Mouse (Mus musculus) MN1 (cell line): ENCODE results near the gene Mrpl20.

Experiments
- DNase-seq: peaks from one replicate; pipeline ENCODE4 v3.0.0-alpha.2; 2016; ENCODE audit warnings: low spot score

Mrpl20 gene

GRCm38 (mm10) chr4:155802741-155803339, at the start of gene Mrpl20:
TSS of gene Mrpl20 (plus strand) at chr4:155802878.
- DNase-seq = no peak

GRCm38 (mm10) chr4:155757011-155757410, 45.7 kb upstream of the Mrpl20 start:
- DNase-seq = no peak

- peak; percentile 82 for DNase-seq
Measured at GRCm38 (mm10) chr4:155759862-155760612, 42.6 kb upstream of the Mrpl20 start.

GRCm38 (mm10) chr4:155760613-155761355, 41.9 kb upstream of the Mrpl20 start, which contains the start of gene Atad3a:
TSS of gene Atad3a (minus strand) at chr4:155761093.
- peak; percentile 98 for DNase-seq

- DNase-seq = peak; percentile 43
Measured at GRCm38 (mm10) chr4:155761356-155762099, 41.1 kb upstream of the Mrpl20 start.

GRCm38 (mm10) chr4:155762357-155762756, 40.3 kb upstream of the Mrpl20 start:
- no peak for DNase-seq

- no peak for DNase-seq
Measured at GRCm38 (mm10) chr4:155769496-155769879, 33.2 kb upstream of the Mrpl20 start.

- peak; percentile 93 for DNase-seq
Measured at GRCm38 (mm10) chr4:155769880-155770512, 32.7 kb upstream of the Mrpl20 start.

GRCm38 (mm10) chr4:155770626-155771025, 32.1 kb upstream of the Mrpl20 start:
- DNase-seq = no peak

- no peak for DNase-seq
Measured at GRCm38 (mm10) chr4:155771706-155772105, 31.0 kb upstream of the Mrpl20 start.

- DNase-seq = no peak
Measured at GRCm38 (mm10) chr4:155772786-155773185, 29.9 kb upstream of the Mrpl20 start.

GRCm38 (mm10) chr4:155773335-155774078, 29.2 kb upstream of the Mrpl20 start:
- DNase-seq = no peak

GRCm38 (mm10) chr4:155774280-155774754, 28.4 kb upstream of the Mrpl20 start, which contains the start of gene Vwa1:
TSS of gene Vwa1 (minus strand) at chr4:155774698.
- peak; percentile 80 for DNase-seq

- no peak for DNase-seq
Measured at GRCm38 (mm10) chr4:155774971-155775740, 27.5 kb upstream of the Mrpl20 start.

- DNase-seq = no peak
Measured at GRCm38 (mm10) chr4:155775855-155776254, 26.8 kb upstream of the Mrpl20 start.

GRCm38 (mm10) chr4:155776704-155777335, 25.9 kb upstream of the Mrpl20 start:
- no peak for DNase-seq

- DNase-seq = no peak
Measured at GRCm38 (mm10) chr4:155777816-155778215, 24.9 kb upstream of the Mrpl20 start.

GRCm38 (mm10) chr4:155779498-155779897, 23.2 kb upstream of the Mrpl20 start:
- DNase-seq = no peak

- peak; percentile 75 for DNase-seq
Measured at GRCm38 (mm10) chr4:155780895-155781294, 21.8 kb upstream of the Mrpl20 start.
